Mouse (Mus musculus): ENCODE measurements around the gene Rac1.

DNA sequence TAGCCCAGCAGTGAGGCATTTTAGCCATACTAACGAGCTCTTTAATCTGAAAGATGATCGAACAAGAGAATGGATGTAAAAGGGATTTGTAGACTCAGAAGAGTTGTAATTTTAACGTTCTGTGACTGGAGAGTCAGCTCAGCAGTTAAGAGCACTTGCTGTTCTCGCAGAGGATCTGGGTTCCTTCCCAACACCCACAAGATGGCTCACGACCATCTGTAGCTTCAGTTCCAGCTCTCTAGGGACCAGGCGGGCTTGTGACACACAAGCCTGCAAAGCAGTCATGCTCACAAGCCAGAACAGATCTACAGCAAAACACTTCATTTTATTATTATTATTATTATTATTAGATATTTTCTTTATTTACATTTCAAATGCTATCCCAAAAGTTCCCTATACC, 25.1 kb upstream of the Rac1 start:
- TF ChIP-seq POLR2A (IDR thresholded peaks at IDR 0.05; ENCODE audit: control insufficient read depth, low read depth, low read length) (no peak), CTCF (IDR thresholded peaks at IDR 0.05; ENCODE audit: control insufficient read depth, insufficient read depth, insufficient replicate concordance, low read depth, low read length) (no peak)
